Mouse (Mus musculus): Measurements from ENCODE around the gene Ric8b. TPM values are rescaled to one million over a fixed set of nuclear protein-coding genes. Genes with fewer than 3 reads are reported as not detected.

Ric8b gene
- 10 to 100 TPM; 16.8 TPM for total RNA-seq (2023)

DNA sequence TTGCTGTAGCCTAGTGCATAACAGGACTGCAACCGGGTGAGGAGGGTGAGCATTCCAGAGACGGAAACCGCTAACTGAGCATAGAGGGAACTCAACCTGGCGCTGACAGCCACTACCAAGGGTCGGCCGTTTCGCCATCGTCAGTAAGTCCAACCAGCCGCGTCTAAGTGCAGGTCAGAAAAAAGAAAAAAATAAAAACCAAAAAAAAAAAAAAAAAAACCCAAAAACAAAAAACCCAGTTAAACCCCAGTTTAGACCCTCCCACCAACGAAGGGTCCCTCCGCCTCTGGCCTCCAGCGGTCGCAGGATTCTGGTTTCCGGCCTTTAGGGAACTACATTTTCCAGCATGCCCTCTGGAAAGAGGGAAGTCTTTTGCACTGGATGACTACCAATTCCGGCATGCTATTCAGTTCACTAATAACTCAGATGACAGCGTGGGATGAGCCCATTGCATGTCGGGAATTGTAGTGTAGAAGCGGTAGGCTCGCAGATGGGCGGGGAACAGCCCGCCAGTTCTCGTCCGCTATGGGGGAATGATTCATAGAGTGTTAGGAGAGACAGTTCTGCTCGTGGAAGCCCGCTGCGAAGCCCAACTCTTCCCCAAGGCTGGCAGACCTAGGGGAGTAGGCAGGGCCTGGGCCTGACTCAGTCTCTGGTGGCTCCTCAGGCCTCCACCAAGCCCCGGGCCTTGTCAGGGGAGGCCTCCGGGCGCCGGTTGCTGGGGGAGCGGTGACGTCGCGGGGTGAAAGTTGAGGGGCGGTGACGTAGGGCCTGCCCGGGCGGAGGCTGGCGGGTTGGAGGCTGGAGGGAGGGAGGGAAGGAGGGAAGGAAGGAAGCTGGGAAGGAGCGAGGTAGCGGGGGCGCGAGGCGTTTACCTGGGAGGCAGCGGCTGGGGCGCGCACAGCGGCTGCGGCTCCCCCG, at the start of gene Ric8b:
Gene Ric8b, plus strand, starts transcription at position 807 of the 921 bp plus-strand sequence.

Other genes with a start within 250 kb of the Ric8b start
- under 1 TPM; 0.13 to 0.75 TPM for gene Rfx4, start 161.6 kb upstream of the Ric8b start, total RNA-seq (2023)
- gene Fhl4, start 184.9 kb downstream of the Ric8b start, total RNA-seq (2023): under 1 TPM; 0.22 to 0.37 TPM
- gene Tmem263, start 185.0 kb downstream of the Ric8b start, total RNA-seq (2023): 1 to 10 TPM; 5.9 to 6.9 TPM
- gene Mterf2, start 210.4 kb downstream of the Ric8b start, total RNA-seq (2023): 1 to 10 TPM in 1 of 2 experiments, under 1 TPM in 1; 0.84 to 1.8 TPM

All from neutrophil, adult 83 days (primary cell).